Comparison of ENCODE assay signal across 8 mouse cellular contexts in the genomic region with DNA sequence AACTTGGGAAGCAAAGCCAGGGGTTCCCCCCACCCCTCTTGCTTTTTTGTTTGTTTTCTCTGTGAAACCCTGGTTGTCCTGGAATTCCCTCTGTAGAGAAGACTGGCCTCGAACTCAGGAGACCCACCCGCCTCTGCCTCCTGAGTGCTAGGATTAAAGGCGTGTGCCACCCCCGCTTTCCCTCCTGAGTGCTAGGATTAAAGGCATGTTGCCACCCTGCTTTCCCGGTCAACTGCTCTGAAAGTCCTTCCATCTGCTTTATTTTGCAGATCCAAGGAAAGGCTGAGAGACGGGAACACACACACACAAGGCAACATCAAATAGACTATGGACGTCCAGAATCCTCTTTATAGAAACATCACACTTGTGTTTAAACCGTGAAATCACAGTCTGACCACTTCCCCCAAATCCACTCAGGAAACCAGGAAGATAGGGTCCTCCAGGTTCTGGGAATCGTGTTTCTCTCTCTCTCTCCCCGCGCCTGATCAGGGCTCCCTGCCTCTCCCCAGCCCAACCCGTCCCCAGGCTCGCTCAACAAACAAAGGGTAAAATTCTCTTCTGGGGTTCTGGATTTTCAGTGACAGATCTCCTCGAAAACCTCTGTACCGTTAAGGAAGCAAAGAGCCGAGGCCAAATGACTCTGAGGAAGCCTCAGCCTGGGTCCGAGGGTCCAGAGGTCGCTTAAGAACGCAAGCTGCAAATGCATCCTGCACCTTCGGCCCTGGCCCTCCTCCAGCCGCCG. TPM values are rescaled to one million over a fixed set of nuclear protein-coding genes. Genes with fewer than 3 reads are reported as not detected.
A peak's percentile ranks its signal among the peaks of the same experiment; 100 is the strongest.
DNase-seq lines count a peak whose midpoint lies in the region; ATAC-seq and TF ChIP-seq lines count a peak whose summit lies in the region.

No protein-coding gene starts in this region.

- peak overlapping the region; percentile 92 for H3K4me3 ChIP-seq in erythroblast, embryonic 14.5 days (replicated peaks)
- H3K4me3 ChIP-seq in limb, embryonic 14.5 days (replicated peaks; ENCODE audit: low read length): peak overlapping the region; percentile 81

- H3K9me3 ChIP-seq in erythroblast, embryonic 14.5 days (ENCODE audit: control insufficient read depth, low read length): no peaks in the 10 kb centered on the region
- no peaks in the 10 kb centered on the region for H3K9me3 ChIP-seq in limb, embryonic 14.5 days (ENCODE audit: control insufficient read depth, low read length)

- 17% methylated on average over 22 of the region's 22 CpGs for WGBS in limb, embryonic 14.5 days

- H3K4me1 ChIP-seq in erythroblast, embryonic 14.5 days (ENCODE audit: control insufficient read depth): peaks cover 37% of the 10 kb centered on the region
- 0 out of 2 replicates have a peak, but pooled peaks cover 2% of the 10 kb centered on the region for H3K4me1 ChIP-seq in limb, embryonic 14.5 days (ENCODE audit: control insufficient read depth, insufficient read depth, low read length)

- TF ChIP-seq POLR2A in limb, embryonic 14.5 days (IDR thresholded peaks at IDR 0.05; ENCODE audit: borderline replicate concordance, extremely low read depth, insufficient read depth, insufficient read length): no peak; the same call in 1 of the 2 replicates

- ATAC-seq in erythroblast, adult 5-6 weeks (replicated peaks; ENCODE audit: low FRiP score, poor library complexity, severe bottlenecking): no peak
- ATAC-seq in limb, embryonic 14.5 days (ENCODE audit: low FRiP score, low read depth): peak; percentile 48

- peak overlapping the region; percentile 85 for H3K9ac ChIP-seq in limb, embryonic 14.5 days (ENCODE audit: low read depth, low read length, severe bottlenecking)

- peak overlapping the region; percentile 90 for H3K27ac ChIP-seq in limb, embryonic 14.5 days (replicated peaks; ENCODE audit: low read depth, low read length)

- H3K27me3 ChIP-seq in erythroblast, embryonic 14.5 days (ENCODE audit: control insufficient read depth): no peaks in the 10 kb centered on the region
- no peaks in the 10 kb centered on the region for H3K27me3 ChIP-seq in limb, embryonic 14.5 days (ENCODE audit: control insufficient read depth, insufficient read depth, low read length)

- peak; percentile 12 for DNase-seq in thymus, postnatal 14 days
- DNase-seq in thymus, postnatal 10 days (ENCODE audit: low spot score in 2 of 2): no peak
- DNase-seq in limb, embryonic 14.5 days (ENCODE audit: low spot score): no peak
- no peak for DNase-seq in adrenal gland, postnatal 25 days
- DNase-seq in ovary, postnatal 14 days (ENCODE audit: low spot score): no peak
- no peak for DNase-seq in layer of hippocampus, adult 8-10 months (ENCODE audit: low spot score in 2 of 2)

- H3K36me3 ChIP-seq in erythroblast, embryonic 14.5 days (ENCODE audit: control insufficient read depth): peaks cover 34% of the 10 kb centered on the region
- peaks cover 15% of the 10 kb centered on the region for H3K36me3 ChIP-seq in limb, embryonic 14.5 days (ENCODE audit: control insufficient read depth, insufficient read depth, low read length)

- H3K4me2 ChIP-seq in limb, embryonic 14.5 days (replicated peaks; ENCODE audit: low read depth, low read length, severe bottlenecking): peak overlapping the region; percentile 60

RNA-seq across cellular contexts. Expression of gene Glul, which starts 0.6 kb away (rescaled TPM):
- 13.8 and 16.9 TPM in 2 replicates for polyA plus RNA-seq in erythroblast, embryonic 14.5 days (2012)
- 121 and 129 TPM in 2 replicates for total RNA-seq in erythroblast, adult 5-6 weeks (2015; ENCODE audit: low replicate concordance)
- 206 and 340 TPM in 2 replicates for total RNA-seq in erythroblast, adult 5-6 weeks (2017; ENCODE audit: low replicate concordance)
- polyA plus RNA-seq in limb, embryonic 14.5 days (2012; rRNA removed): 88.6 and 93.4 TPM in 2 replicates
- polyA plus RNA-seq in limb, embryonic 14.5 days (2014; fragmentation: Nextera tagmentation; extraction: Ambion mirVana): 92.9 and 94.2 TPM in 2 replicates
- total RNA-seq in adrenal gland, postnatal 25 days (2021): 635 and 924 TPM in 2 replicates
- total RNA-seq in layer of hippocampus, adult 8-10 months (2022): 1,000 to 10,000 TPM; 1,586 to 2,043 (median 1,837) TPM

RNA-seq across cellular contexts. Expression of gene Teddm2, which starts 0.9 kb away (rescaled TPM):
- 0.08 and 0.23 TPM in 2 replicates for polyA plus RNA-seq in erythroblast, embryonic 14.5 days (2012)
- total RNA-seq in erythroblast, adult 5-6 weeks (2015; ENCODE audit: low replicate concordance): 1.9 and 4.4 TPM in 2 replicates
- 1.4 and 4.6 TPM in 2 replicates for total RNA-seq in erythroblast, adult 5-6 weeks (2017; ENCODE audit: low replicate concordance)
- 0.24 and 0.58 TPM in 2 replicates for polyA plus RNA-seq in limb, embryonic 14.5 days (2012; rRNA removed)
- 0.54 and 0.62 TPM in 2 replicates for polyA plus RNA-seq in limb, embryonic 14.5 days (2014; fragmentation: Nextera tagmentation; extraction: Ambion mirVana)
- 0.33 and 1.0 TPM in 2 replicates for total RNA-seq in adrenal gland, postnatal 25 days (2021)
- total RNA-seq in layer of hippocampus, adult 8-10 months (2022): 1 to 10 TPM; 2.2 to 3.9 (median 2.3) TPM

RNA-seq across cellular contexts. Expression of gene Teddm1a, which starts 7.6 kb away (rescaled TPM):
- polyA plus RNA-seq in erythroblast, embryonic 14.5 days (2012): not detected in 2 replicates
- total RNA-seq in erythroblast, adult 5-6 weeks (2015; ENCODE audit: low replicate concordance): not detected in 2 replicates
- not detected in 2 replicates for total RNA-seq in erythroblast, adult 5-6 weeks (2017; ENCODE audit: low replicate concordance)
- polyA plus RNA-seq in limb, embryonic 14.5 days (2012; rRNA removed): not detected in 2 replicates
- polyA plus RNA-seq in limb, embryonic 14.5 days (2014; fragmentation: Nextera tagmentation; extraction: Ambion mirVana): not detected in 2 replicates
- total RNA-seq in adrenal gland, postnatal 25 days (2021): not detected in 2 replicates
- total RNA-seq in layer of hippocampus, adult 8-10 months (2022): not detected

RNA-seq across cellular contexts. Expression of gene Teddm1b, which starts 25.0 kb away (rescaled TPM):
- polyA plus RNA-seq in erythroblast, embryonic 14.5 days (2012): not detected in 2 replicates
- not detected in 2 replicates for total RNA-seq in erythroblast, adult 5-6 weeks (2015; ENCODE audit: low replicate concordance)
- total RNA-seq in erythroblast, adult 5-6 weeks (2017; ENCODE audit: low replicate concordance): not detected in 2 replicates
- polyA plus RNA-seq in limb, embryonic 14.5 days (2012; rRNA removed): not detected in 2 replicates
- 0.22 and 0.23 TPM in 2 replicates for polyA plus RNA-seq in limb, embryonic 14.5 days (2014; fragmentation: Nextera tagmentation; extraction: Ambion mirVana)
- not detected in 2 replicates for total RNA-seq in adrenal gland, postnatal 25 days (2021)
- not detected for total RNA-seq in layer of hippocampus, adult 8-10 months (2022)

RNA-seq across cellular contexts. Expression of gene Rgsl1, which starts 55.2 kb away (rescaled TPM):
- polyA plus RNA-seq in erythroblast, embryonic 14.5 days (2012): not detected in 2 replicates
- total RNA-seq in erythroblast, adult 5-6 weeks (2015; ENCODE audit: low replicate concordance): not detected in 2 replicates
- total RNA-seq in erythroblast, adult 5-6 weeks (2017; ENCODE audit: low replicate concordance): not detected in 2 replicates
- 0.13 and 0.15 TPM in 2 replicates for polyA plus RNA-seq in limb, embryonic 14.5 days (2012; rRNA removed)
- not detected in 2 replicates for polyA plus RNA-seq in limb, embryonic 14.5 days (2014; fragmentation: Nextera tagmentation; extraction: Ambion mirVana)
- 0.15 TPM in 1 of 2 replicates, not detected in the other for total RNA-seq in adrenal gland, postnatal 25 days (2021)
- 1 to 10 TPM in 3 of 4 experiments, under 1 TPM in 1; 0.90 to 1.3 (median 1.2) TPM for total RNA-seq in layer of hippocampus, adult 8-10 months (2022)
